ENCODE assay signal across 15 mouse cellular contexts in the genomic region with DNA sequence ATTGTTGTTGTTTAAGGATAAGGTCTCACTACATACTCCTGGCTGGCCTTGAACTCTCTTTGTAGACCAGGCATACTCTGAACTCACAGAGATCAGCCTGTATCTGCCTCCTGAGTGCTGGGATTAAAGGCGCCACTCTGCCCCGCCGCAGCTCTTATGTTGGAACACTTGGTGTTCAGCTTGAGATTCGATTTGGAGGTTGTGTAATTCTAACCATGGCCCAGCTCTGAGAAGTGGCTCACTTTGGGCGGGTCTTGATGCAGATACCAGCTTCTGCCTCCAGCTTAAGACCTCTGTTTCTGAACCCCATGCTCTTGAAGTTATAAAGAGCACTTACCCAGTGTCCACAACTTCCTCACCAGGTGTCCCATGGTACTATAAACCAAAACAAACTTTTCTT. TPM values are rescaled to one million over a fixed set of nuclear protein-coding genes. Genes with fewer than 3 reads are reported as not detected.
DNase-seq lines count a peak whose midpoint lies in the region; ATAC-seq and TF ChIP-seq lines count a peak whose summit lies in the region.
"Had no signal": no experiment of that assay in that cellular context is flagged by ENCODE, and none has a peak within 500 bp of the region (broad histone marks: within the 10 kb centered on the region; RNA-seq: fewer than 3 reads in every experiment).

No protein-coding gene starts in this region.

- no peak for ATAC-seq in neural tube, embryonic 15.5 days (ENCODE audit: low FRiP score)
- no peak for ATAC-seq in G1E (ENCODE audit: extremely low read depth, insufficient number of reproducible peaks, low FRiP score, poor library complexity, severe bottlenecking)
- ATAC-seq in limb, embryonic 13.5 days (ENCODE audit: low FRiP score, low read depth) = no peak
- ATAC-seq in monocyte, adult 5-6 weeks (replicated peaks; ENCODE audit: insufficient number of reproducible peaks, low FRiP score, low TSS enrichment, poor library complexity, severe bottlenecking) = no peak
- ATAC-seq: hindbrain, postnatal 0 days; Patski had no signal

- H3K9me3 ChIP-seq in neural tube, embryonic 15.5 days (replicated peaks) = no peaks in the 10 kb centered on the region
- H3K9me3 ChIP-seq in G1E (replicated peaks) = no peaks in the 10 kb centered on the region
- H3K9me3 ChIP-seq in limb, embryonic 13.5 days = no peaks in the 10 kb centered on the region
- H3K9me3 ChIP-seq: embryonic facial prominence, embryonic 13.5 days; forebrain, embryonic 12.5 days had no signal

- WGBS in neural tube, embryonic 15.5 days = 93% methylated on average over 5 of the region's 5 CpGs
- WGBS in limb, embryonic 13.5 days = 92% methylated on average over 5 of the region's 5 CpGs

- no peak for TF ChIP-seq CTCF in G1E (IDR thresholded peaks at IDR 0.05; ENCODE audit: low read depth, low read length)

- peaks cover 25% of the 10 kb centered on the region for H3K4me1 ChIP-seq in neural tube, embryonic 15.5 days
- peaks cover 33% of the 10 kb centered on the region for H3K4me1 ChIP-seq in G1E (ENCODE audit: insufficient read depth, low read depth, low read length)
- peaks cover 16% of the 10 kb centered on the region for H3K4me1 ChIP-seq in limb, embryonic 13.5 days

- DNase-seq in neural tube, embryonic 10.5 days (ENCODE audit: extremely low spot score, low spot score) = no peak
- DNase-seq in G1E (ENCODE audit: low spot score) = peak; percentile 10
- DNase-seq in naive thymus-derived CD4-positive, alpha-beta T cell, adult 2 months (ENCODE audit: low read depth) = peak; percentile 21
- DNase-seq in left cerebral cortex, postnatal 36 days (ENCODE audit: low spot score in 2 of 2) = no peak
- DNase-seq: adrenal gland, postnatal 10 days; heart, postnatal 10 days; layer of hippocampus, adult 9-11 months; right cerebral cortex, postnatal 25 days had no signal

- H3K36me3 ChIP-seq in neural tube, embryonic 15.5 days = no peaks in the 10 kb centered on the region
- peaks cover 13% of the 10 kb centered on the region for H3K36me3 ChIP-seq in G1E (replicated peaks)
- no peaks in the 10 kb centered on the region for H3K36me3 ChIP-seq in limb, embryonic 13.5 days
- H3K36me3 ChIP-seq: embryonic facial prominence, embryonic 13.5 days; forebrain, embryonic 12.5 days had no signal

- peak overlapping the region; percentile 68; the same call in 1 of the 2 replicates for H3K4me2 ChIP-seq in neural tube, embryonic 15.5 days
- no peak overlapping the region for H3K4me2 ChIP-seq in limb, embryonic 13.5 days (replicated peaks)

- no peak overlapping the region for H3K9ac ChIP-seq in neural tube, embryonic 15.5 days (replicated peaks)
- H3K9ac ChIP-seq in limb, embryonic 13.5 days = no peak overlapping the region
- H3K9ac ChIP-seq: forebrain, embryonic 12.5 days had no signal

- no peak overlapping the region for H3K27ac ChIP-seq in neural tube, embryonic 15.5 days (replicated peaks)
- H3K27ac ChIP-seq in limb, embryonic 13.5 days = no peak overlapping the region
- H3K27ac ChIP-seq: forebrain, embryonic 12.5 days had no signal

- H3K4me3 ChIP-seq in neural tube, embryonic 15.5 days (replicated peaks) = no peak overlapping the region
- H3K4me3 ChIP-seq in G1E (ENCODE audit: low read depth, low read length) = no peak overlapping the region
- 0 out of 2 replicates have a peak overlapping the region, but pooled peaks have one; percentile 99 for H3K4me3 ChIP-seq in limb, embryonic 13.5 days

- intact Hi-C loops in left cerebral cortex, postnatal 36 days (cut with DNase I) = loop anchor here (2.0 kb wide), 1 partner anchor 107 kb away; a partner anchor contains a TSS

- H3K27me3 ChIP-seq in neural tube, embryonic 15.5 days (replicated peaks) = no peaks in the 10 kb centered on the region
- no peaks in the 10 kb centered on the region for H3K27me3 ChIP-seq in G1E (ENCODE audit: insufficient read depth, low read length)
- H3K27me3 ChIP-seq in limb, embryonic 13.5 days = no peaks in the 10 kb centered on the region
- H3K27me3 ChIP-seq: embryonic facial prominence, embryonic 13.5 days; forebrain, embryonic 12.5 days; Patski had no signal

RNA-seq across cellular contexts. Expression of a gene that starts 1.3 kb away (rescaled TPM):
- 168 and 169 TPM in 2 replicates for polyA plus RNA-seq in neural tube, embryonic 15.5 days (2015; fragmentation: Nextera tagmentation; extraction: Ambion mirVana)
- 65.2 and 69.4 TPM in 2 replicates for total RNA-seq in G1E (2014; fragmentation: Nextera tagmentation)
- 98.7 and 124 TPM in 2 replicates for total RNA-seq in G1E (2017)
- 7.7 TPM in 2 replicates for polyA plus RNA-seq in G1E (2012)
- 158 and 171 TPM in 2 replicates for polyA plus RNA-seq in limb, embryonic 13.5 days (2015; fragmentation: Nextera tagmentation; extraction: Ambion mirVana)
- 10 to 100 TPM; 51.0 to 54.8 TPM for total RNA-seq in left cerebral cortex, postnatal 36 days (2021)
- total RNA-seq in monocyte, adult 5-6 weeks (2017) = 68.1 to 119 TPM (median 87.3 TPM) in 3 replicates

RNA-seq across cellular contexts. Expression of a gene that starts 41.7 kb away (rescaled TPM):
- polyA plus RNA-seq in neural tube, embryonic 15.5 days (2015; fragmentation: Nextera tagmentation; extraction: Ambion mirVana) = 280 and 346 TPM in 2 replicates
- total RNA-seq in G1E (2014; fragmentation: Nextera tagmentation) (273 and 291 TPM in 2 replicates), G1E (2017) (690 and 812 TPM in 2 replicates)
- polyA plus RNA-seq in G1E (2012) = 89.2 and 116 TPM in 2 replicates
- 332 and 346 TPM in 2 replicates for polyA plus RNA-seq in limb, embryonic 13.5 days (2015; fragmentation: Nextera tagmentation; extraction: Ambion mirVana)
- total RNA-seq in left cerebral cortex, postnatal 36 days (2021) = 100 to 1,000 TPM; 150 to 161 TPM
- 128 to 155 TPM (median 141 TPM) in 3 replicates for total RNA-seq in monocyte, adult 5-6 weeks (2017)

RNA-seq across cellular contexts. Expression of a gene that starts 41.8 kb away (rescaled TPM):
- 253 and 287 TPM in 2 replicates for polyA plus RNA-seq in neural tube, embryonic 15.5 days (2015; fragmentation: Nextera tagmentation; extraction: Ambion mirVana)
- total RNA-seq in G1E (2014; fragmentation: Nextera tagmentation) (166 and 187 TPM in 2 replicates), G1E (2017) (638 and 797 TPM in 2 replicates)
- 121 and 163 TPM in 2 replicates for polyA plus RNA-seq in G1E (2012)
- 382 and 414 TPM in 2 replicates for polyA plus RNA-seq in limb, embryonic 13.5 days (2015; fragmentation: Nextera tagmentation; extraction: Ambion mirVana)
- total RNA-seq in left cerebral cortex, postnatal 36 days (2021) = 10 to 100 TPM; 81.2 to 91.0 TPM
- 100 to 218 TPM (median 129 TPM) in 3 replicates for total RNA-seq in monocyte, adult 5-6 weeks (2017)

Comparison
In these comparisons a context has a peak if more than half of its experiments do, and no peak if none do; other contexts are left out.
1. DNase-seq: peak in G1E (single experiment) and naive thymus-derived CD4-positive, alpha-beta T cell, adult 2 months (single experiment); none in neural tube, embryonic 10.5 days (single experiment) and left cerebral cortex, postnatal 36 days (0 of 2).